Comparison of ENCODE assay signal across 8 mouse cellular contexts in the genomic region with DNA sequence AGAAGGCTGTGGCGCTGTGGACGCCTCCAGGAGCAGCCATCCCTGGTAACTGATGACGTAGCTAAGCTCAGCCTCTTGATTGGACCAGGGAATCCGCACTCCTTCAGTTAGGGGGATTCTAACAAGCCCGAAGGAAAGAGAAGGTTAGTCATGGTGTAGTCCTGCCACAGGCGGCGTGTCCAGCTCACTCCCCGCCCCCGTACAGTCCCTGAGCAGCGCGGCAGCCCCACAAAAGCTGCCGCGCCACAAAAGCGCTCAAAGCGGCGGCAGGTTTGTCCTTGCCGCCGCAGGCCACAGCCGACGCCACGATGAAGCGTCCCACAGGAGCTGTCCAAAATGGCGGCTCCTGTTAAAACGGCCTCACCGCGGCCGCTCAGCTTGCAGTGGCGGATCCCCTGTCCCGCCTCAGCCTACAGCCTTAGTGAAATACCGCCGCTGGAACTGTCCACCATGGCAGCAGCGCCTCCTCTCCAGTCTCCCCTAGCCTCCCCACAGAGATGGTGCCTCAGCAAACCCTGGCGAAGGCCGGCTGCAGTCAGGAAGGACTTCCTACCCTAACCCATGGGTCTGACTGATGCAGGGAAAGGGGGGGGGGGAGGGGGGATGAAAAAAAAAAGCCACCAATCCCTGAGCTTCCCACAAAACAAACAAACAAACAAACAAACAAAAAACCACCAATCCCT. TPM values are rescaled to one million over a fixed set of nuclear protein-coding genes. Genes with fewer than 3 reads are reported as not detected.
DNase-seq lines count a peak whose midpoint lies in the region; ATAC-seq and TF ChIP-seq lines count a peak whose summit lies in the region.

A gene (plus strand): TSS at position 110 of the 683 bp plus-strand sequence.

- DNase-seq in ES-E14 (ENCODE audit: low read depth, low spot score): peak; percentile 74
- peak; percentile 91 for DNase-seq in cerebellum, adult 8-10 months
- DNase-seq in frontal cortex, postnatal 10 days (ENCODE audit: low spot score in 2 of 2): peak; percentile 78 to 79
- peak; percentile 82 to 88 for DNase-seq in layer of hippocampus, postnatal 10 days (ENCODE audit: low spot score in 2 of 2)
- DNase-seq in lung, postnatal 0 days (ENCODE audit: low spot score): peak; percentile 76
- DNase-seq in ovary, postnatal 14 days (ENCODE audit: low spot score): peak; percentile 74
- DNase-seq in thymus, postnatal 10 days (ENCODE audit: low spot score in 2 of 2): peak; percentile 64 to 70

- peak; percentile 99 for ATAC-seq in hindbrain, embryonic 12.5 days (ENCODE audit: low FRiP score)
- ATAC-seq in lung, postnatal 0 days: peak; percentile 94

- WGBS in hindbrain, embryonic 12.5 days: 5% methylated on average over 34 of the region's 34 CpGs
- 7% methylated on average over 34 of the region's 34 CpGs for WGBS in lung, postnatal 0 days

- no peak within 1 kb of the TSS for H3K27ac ChIP-seq in ES-E14 (ENCODE audit: insufficient read depth, low read depth, low read length, poor library complexity, severe bottlenecking)
- H3K27ac ChIP-seq in hindbrain, embryonic 12.5 days: peak within 1 kb of the TSS; percentile 98
- no peak within 1 kb of the TSS for H3K27ac ChIP-seq in lung, postnatal 0 days (ENCODE audit: low read length)

- H3K36me3 ChIP-seq in ES-E14 (ENCODE audit: control insufficient read depth, insufficient read depth, low read length, poor library complexity, severe bottlenecking): no peaks in the 10 kb centered on the region
- no peaks in the 10 kb centered on the region for H3K36me3 ChIP-seq in hindbrain, embryonic 12.5 days
- no peaks in the 10 kb centered on the region for H3K36me3 ChIP-seq in lung, postnatal 0 days (ENCODE audit: insufficient read depth, low read length)

- H3K4me3 ChIP-seq in ES-E14 (ENCODE audit: insufficient read depth in 1 of 2, low read depth in 1 of 2, low read length in 2 of 2, poor library complexity in 1 of 2, severe bottlenecking in 1 of 2): peak within 1 kb of the TSS; percentile 69 to 88
- peak within 1 kb of the TSS; percentile 49 for H3K4me3 ChIP-seq in hindbrain, embryonic 12.5 days
- H3K4me3 ChIP-seq in lung, postnatal 0 days (ENCODE audit: low read depth, low read length): peak within 1 kb of the TSS; percentile 42

- TF ChIP-seq CTCF in lung, postnatal 0 days (IDR thresholded peaks at IDR 0.05): no peak

- peak within 1 kb of the TSS; percentile 65 for H3K4me2 ChIP-seq in hindbrain, embryonic 12.5 days (replicated peaks)
- peak within 1 kb of the TSS; percentile 74 for H3K4me2 ChIP-seq in lung, postnatal 0 days (replicated peaks; ENCODE audit: low read depth, low read length)

- H3K9me3 ChIP-seq in ES-E14 (ENCODE audit: control insufficient read depth, insufficient read depth, low read depth, low read length): no peaks in the 10 kb centered on the region
- no peaks in the 10 kb centered on the region for H3K9me3 ChIP-seq in hindbrain, embryonic 12.5 days (replicated peaks)
- no peaks in the 10 kb centered on the region for H3K9me3 ChIP-seq in lung, postnatal 0 days (ENCODE audit: low read length)

- H3K27me3 ChIP-seq in hindbrain, embryonic 12.5 days: no peaks in the 10 kb centered on the region
- H3K27me3 ChIP-seq in lung, postnatal 0 days (replicated peaks; ENCODE audit: insufficient read depth, low read length): no peaks in the 10 kb centered on the region

- no peaks in the 10 kb centered on the region; a peak in 1 of 4 replicates for H3K4me1 ChIP-seq in ES-E14 (ENCODE audit: control insufficient read depth in 2 of 2, insufficient read depth in 2 of 2, low read length in 2 of 2, poor library complexity in 1 of 2)
- 0 out of 2 replicates have a peak, but pooled peaks cover 4% of the 10 kb centered on the region for H3K4me1 ChIP-seq in hindbrain, embryonic 12.5 days
- no peaks in the 10 kb centered on the region for H3K4me1 ChIP-seq in lung, postnatal 0 days (ENCODE audit: insufficient read depth, low read depth, low read length)

- peak within 1 kb of the TSS; percentile 71 for H3K9ac ChIP-seq in ES-E14 (ENCODE audit: insufficient read depth, low read depth, low read length, poor library complexity, severe bottlenecking)
- H3K9ac ChIP-seq in hindbrain, embryonic 12.5 days: peak within 1 kb of the TSS; percentile 83
- H3K9ac ChIP-seq in lung, postnatal 0 days (replicated peaks; ENCODE audit: low read depth): 0 out of 2 replicates have a peak within 1 kb of the TSS, but pooled peaks have one; percentile 39

- no peak for TF ChIP-seq EP300 in lung, postnatal 0 days (IDR thresholded peaks at IDR 0.05)

- in situ Hi-C loops in ES-E14 (cut with MboI; ENCODE audit: low sequenced_read_pairs in 2 of 2, unreplicated experiment in 2 of 2): no loop called here

TF ChIP-seq in ES-E14, 5 proteins besides CTCF, POLR2A, EP300 and RAD21:
- TF ChIP-seq HCFC1 (IDR thresholded peaks at IDR 0.05; ENCODE audit: borderline replicate concordance, insufficient read depth, low read length) (no peak), CHD2 (IDR thresholded peaks at IDR 0.05; ENCODE audit: low read depth, low read length) (peak; percentile 94)

RNA-seq across cellular contexts. Expression of the gene that starts here (rescaled TPM):
- total RNA-seq in ES-E14 (2012; rRNA removed): not detected in 2 replicates
- polyA plus RNA-seq in hindbrain, embryonic 12.5 days (2016; fragmentation: Nextera tagmentation; extraction: Ambion mirVana): 1.9 and 2.5 TPM in 2 replicates
- 1 to 10 TPM; 7.1 to 8.6 TPM for total RNA-seq in layer of hippocampus, postnatal 10 days (2021)
- 0.24 and 0.74 TPM in 2 replicates for polyA plus RNA-seq in lung, postnatal 0 days (2015; fragmentation: Nextera tagmentation; extraction: Ambion mirVana)

Comparison
In these comparisons a context has a peak if more than half of its experiments do, and no peak if none do; other contexts are left out.
1. Peak in DNase-seq, H3K4me3 ChIP-seq and H3K9ac ChIP-seq in ES-E14; RNA of the gene not detected or under 1 TPM.
2. Peak in DNase-seq, ATAC-seq, H3K4me3 ChIP-seq, H3K9ac ChIP-seq and H3K4me2 ChIP-seq in lung, postnatal 0 days; RNA of the gene not detected or under 1 TPM.